Mouse (Mus musculus): ENCODE data around the gene Tigd3.

DNA sequence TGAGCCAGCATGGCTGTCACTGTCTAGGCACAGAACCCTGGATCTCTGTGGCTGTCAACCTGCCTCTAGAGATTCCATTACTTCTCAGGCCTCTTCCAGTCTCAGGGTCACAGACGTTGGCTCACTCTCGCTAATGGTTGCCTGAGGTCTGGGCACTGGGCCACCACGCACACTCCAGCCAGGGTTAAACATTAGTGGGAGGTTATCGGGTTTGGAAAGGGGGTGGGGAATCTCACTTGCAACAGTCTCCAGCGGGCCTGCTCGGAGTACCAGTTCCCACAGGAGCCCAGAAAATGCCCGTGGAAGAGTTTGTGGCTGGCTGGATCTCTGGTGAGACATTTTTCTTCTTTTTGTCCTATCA, 15.6 kb downstream of the Tigd3 start:
- no peak for TF ChIP-seq CTCF (IDR thresholded peaks at IDR 0.05; ENCODE audit: low read depth)
- TF ChIP-seq EP300 (IDR thresholded peaks at IDR 0.05; ENCODE audit: low read depth), result no peak
